Mouse (Mus musculus): ENCODE results near the gene Pgr. TPM values are rescaled to one million over a fixed set of nuclear protein-coding genes. Genes with fewer than 3 reads are reported as not detected.

Gene Pgr
- total and polyA plus RNA-seq, 2 experiments from 2014 or later, result 3.1 to 5.1 TPM

DNA sequence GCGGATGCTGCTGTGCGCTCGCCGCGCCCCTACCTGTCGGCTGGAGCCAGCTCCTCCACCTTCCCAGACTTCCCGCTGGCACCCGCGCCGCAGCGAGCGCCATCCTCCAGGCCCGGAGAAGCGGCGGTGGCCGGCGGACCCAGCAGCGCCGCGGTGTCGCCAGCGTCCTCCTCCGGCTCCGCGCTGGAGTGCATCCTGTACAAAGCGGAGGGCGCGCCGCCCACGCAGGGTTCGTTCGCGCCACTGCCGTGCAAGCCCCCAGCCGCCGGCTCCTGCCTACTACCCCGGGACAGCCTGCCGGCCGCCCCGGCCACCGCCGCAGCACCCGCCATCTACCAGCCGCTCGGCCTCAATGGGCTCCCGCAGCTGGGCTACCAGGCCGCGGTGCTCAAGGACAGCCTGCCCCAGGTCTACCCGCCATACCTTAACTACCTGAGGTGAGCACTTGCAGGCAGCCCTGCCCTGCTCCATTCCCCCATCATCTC lies 2.1 kb downstream of the Pgr start:
- no peaks in the 10 kb centered on the region for H3K36me3 ChIP-seq (ENCODE audit: insufficient read depth)
- ATAC-seq, result peak; percentile 86
- H3K4me3 ChIP-seq (ENCODE audit: low read depth, low read length), result peak overlapping the region; percentile 72
- peak overlapping the region; percentile 90 for H3K4me2 ChIP-seq (ENCODE audit: low read depth)
- no peaks in the 10 kb centered on the region for H3K9me3 ChIP-seq (ENCODE audit: low read length)
- peak; percentile 52 for TF ChIP-seq CTCF (IDR thresholded peaks at IDR 0.05; ENCODE audit: low read depth)
- H3K9ac ChIP-seq, result peak overlapping the region; percentile 84
- peak overlapping the region; percentile 62 for H3K27ac ChIP-seq (ENCODE audit: low read depth, low read length)
- H3K27me3 ChIP-seq (ENCODE audit: insufficient read depth, low read length), result peaks cover 6% of the 10 kb centered on the region; the same call in 1 of the 2 replicates
- 5% methylated on average over 46 of the region's 49 CpGs for WGBS
- H3K4me1 ChIP-seq (ENCODE audit: insufficient read depth), result no peaks in the 10 kb centered on the region
- DNase-seq, result peak; percentile 70

DNA sequence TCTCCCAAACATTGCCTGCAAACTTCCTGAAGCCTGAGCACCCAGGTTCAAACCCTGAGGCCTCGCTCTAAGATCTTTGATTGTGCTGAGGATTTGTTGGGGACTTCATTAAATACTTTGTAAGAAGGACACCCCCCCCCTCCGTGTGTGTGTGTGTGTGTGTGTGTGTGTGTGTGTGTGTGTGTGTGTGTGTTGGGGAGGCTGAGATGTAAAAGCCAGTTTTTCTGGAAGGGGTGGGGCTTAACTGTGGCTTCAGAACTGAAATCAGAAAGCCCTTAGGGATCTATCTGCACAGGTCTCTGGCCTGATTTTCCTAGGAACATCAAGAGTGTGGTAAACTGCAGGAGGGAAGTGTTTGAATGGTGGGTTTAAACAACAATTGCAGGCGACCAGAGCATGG lies 2.6 kb downstream of the Pgr start:
- ATAC-seq (no peak), DNase-seq (no peak)
- peak overlapping the region; percentile 90 for H3K4me2 ChIP-seq (ENCODE audit: low read depth)
- H3K27me3 ChIP-seq (ENCODE audit: insufficient read depth, low read length), result peaks cover 6% of the 10 kb centered on the region; the same call in 1 of the 2 replicates
- TF ChIP-seq CTCF (IDR thresholded peaks at IDR 0.05; ENCODE audit: low read depth), result no peak
- WGBS, result 34% methylated on average over 3 of the region's 3 CpGs
- H3K4me1 ChIP-seq (ENCODE audit: insufficient read depth), result no peaks in the 10 kb centered on the region
- H3K27ac ChIP-seq (ENCODE audit: low read depth, low read length), result no peak overlapping the region
- H3K4me3 ChIP-seq (ENCODE audit: low read depth, low read length), result peak overlapping the region; percentile 72
- no peaks in the 10 kb centered on the region for H3K36me3 ChIP-seq (ENCODE audit: insufficient read depth)
- peak overlapping the region; percentile 84 for H3K9ac ChIP-seq
- H3K9me3 ChIP-seq (ENCODE audit: low read length), result no peaks in the 10 kb centered on the region

DNA sequence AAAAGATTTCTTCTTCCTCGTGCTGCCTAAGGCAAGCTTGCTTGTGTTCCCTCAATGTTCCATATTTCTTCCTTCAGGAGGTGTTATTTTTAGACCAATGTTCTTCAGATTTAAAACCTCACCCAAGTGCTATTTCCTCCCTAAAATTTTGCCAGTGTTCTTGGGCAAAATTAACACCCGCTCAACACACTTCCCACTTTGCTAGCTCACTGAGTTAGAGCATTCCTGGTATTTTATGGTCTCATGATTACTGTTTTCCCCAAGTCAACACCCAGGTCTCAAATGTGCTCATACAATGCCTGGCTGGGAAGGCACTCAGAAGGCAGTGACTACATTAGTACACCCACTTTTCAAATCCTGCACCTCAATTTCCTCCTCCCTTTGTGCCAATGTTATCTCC lies 27.9 kb downstream of the Pgr start:
- Histone ChIP-seq H3K4me2 (ENCODE audit: low read depth) (no peak overlapping the region), H3K36me3 (ENCODE audit: insufficient read depth) (no peaks in the 10 kb centered on the region), H3K27me3 (ENCODE audit: insufficient read depth, low read length) (no peaks in the 10 kb centered on the region), H3K4me1 (ENCODE audit: insufficient read depth) (no peaks in the 10 kb centered on the region), H3K9ac (no peak overlapping the region), H3K4me3 (ENCODE audit: low read depth, low read length) (no peak overlapping the region), H3K27ac (ENCODE audit: low read depth, low read length) (no peak overlapping the region), H3K9me3 (ENCODE audit: low read length) (no peaks in the 10 kb centered on the region)
- no peak for TF ChIP-seq CTCF (IDR thresholded peaks at IDR 0.05; ENCODE audit: low read depth)
- DNase-seq (no peak), ATAC-seq (no peak)
- WGBS, result 88% methylated on average over 2 of the region's 2 CpGs

DNA sequence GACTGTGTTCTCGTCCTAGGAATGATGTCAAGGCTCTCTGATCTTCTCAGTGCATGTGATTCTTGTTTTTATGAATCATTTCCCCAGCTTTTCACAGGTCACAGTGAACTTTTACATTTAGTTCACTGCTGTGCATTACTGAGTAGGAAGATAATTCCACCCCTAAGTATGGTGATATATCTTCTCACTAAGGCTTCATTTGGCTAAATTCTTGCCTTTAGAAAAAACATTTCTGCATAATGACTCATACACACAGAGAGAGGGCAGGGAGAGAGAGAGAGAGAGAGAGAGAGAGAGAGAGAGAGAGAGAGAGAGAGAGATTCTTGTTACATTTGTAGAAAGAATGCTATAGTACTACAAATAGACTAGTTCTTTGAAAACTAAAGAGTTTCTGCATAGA lies 38.1 kb downstream of the Pgr start:
- ATAC-seq, result no peak
- no peak overlapping the region for H3K9ac ChIP-seq
- no peak overlapping the region for H3K4me3 ChIP-seq (ENCODE audit: low read depth, low read length)
- TF ChIP-seq CTCF (IDR thresholded peaks at IDR 0.05; ENCODE audit: low read depth), result no peak
- H3K36me3 ChIP-seq (ENCODE audit: insufficient read depth), result no peaks in the 10 kb centered on the region
- no peak overlapping the region for H3K27ac ChIP-seq (ENCODE audit: low read depth, low read length)
- no peak for DNase-seq
- no peaks in the 10 kb centered on the region for H3K27me3 ChIP-seq (ENCODE audit: insufficient read depth, low read length)
- 48% methylated on average over 1 of the region's 1 CpGs for WGBS
- H3K4me1 ChIP-seq (ENCODE audit: insufficient read depth), result no peaks in the 10 kb centered on the region
- no peak overlapping the region for H3K4me2 ChIP-seq (ENCODE audit: low read depth)
- no peaks in the 10 kb centered on the region for H3K9me3 ChIP-seq (ENCODE audit: low read length)

DNA sequence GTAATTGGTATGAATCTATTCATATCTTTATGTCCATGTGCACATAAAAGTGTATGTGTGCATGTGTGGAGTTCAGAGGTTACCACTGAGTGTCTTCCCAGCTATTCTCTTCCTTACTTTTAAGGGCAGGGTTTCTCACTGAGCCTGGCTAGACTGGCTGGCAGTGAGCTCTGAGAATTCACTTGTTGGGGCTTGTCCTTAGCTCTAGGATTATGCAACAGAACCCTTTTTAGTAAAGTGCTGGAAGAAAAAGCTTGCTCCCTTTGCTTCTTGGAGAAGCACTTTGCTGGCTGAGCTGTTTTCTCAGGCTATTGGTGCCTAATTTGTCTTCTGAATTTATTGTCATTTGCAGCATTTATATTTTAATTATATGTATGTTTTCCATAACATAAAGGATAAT lies 53.7 kb downstream of the Pgr start:
- no peak for TF ChIP-seq CTCF (IDR thresholded peaks at IDR 0.05; ENCODE audit: low read depth)
- H3K27ac ChIP-seq (ENCODE audit: low read depth, low read length), result no peak overlapping the region
- H3K9me3 ChIP-seq (ENCODE audit: low read length), result no peaks in the 10 kb centered on the region
- DNase-seq (no peak), ATAC-seq (no peak)
- H3K4me3 ChIP-seq (ENCODE audit: low read depth, low read length), result no peak overlapping the region
- no peaks in the 10 kb centered on the region for H3K4me1 ChIP-seq (ENCODE audit: insufficient read depth)
- no peak overlapping the region for H3K9ac ChIP-seq
- no peak overlapping the region for H3K4me2 ChIP-seq (ENCODE audit: low read depth)
- no peaks in the 10 kb centered on the region for H3K36me3 ChIP-seq (ENCODE audit: insufficient read depth)
- H3K27me3 ChIP-seq (ENCODE audit: insufficient read depth, low read length), result no peaks in the 10 kb centered on the region

DNA sequence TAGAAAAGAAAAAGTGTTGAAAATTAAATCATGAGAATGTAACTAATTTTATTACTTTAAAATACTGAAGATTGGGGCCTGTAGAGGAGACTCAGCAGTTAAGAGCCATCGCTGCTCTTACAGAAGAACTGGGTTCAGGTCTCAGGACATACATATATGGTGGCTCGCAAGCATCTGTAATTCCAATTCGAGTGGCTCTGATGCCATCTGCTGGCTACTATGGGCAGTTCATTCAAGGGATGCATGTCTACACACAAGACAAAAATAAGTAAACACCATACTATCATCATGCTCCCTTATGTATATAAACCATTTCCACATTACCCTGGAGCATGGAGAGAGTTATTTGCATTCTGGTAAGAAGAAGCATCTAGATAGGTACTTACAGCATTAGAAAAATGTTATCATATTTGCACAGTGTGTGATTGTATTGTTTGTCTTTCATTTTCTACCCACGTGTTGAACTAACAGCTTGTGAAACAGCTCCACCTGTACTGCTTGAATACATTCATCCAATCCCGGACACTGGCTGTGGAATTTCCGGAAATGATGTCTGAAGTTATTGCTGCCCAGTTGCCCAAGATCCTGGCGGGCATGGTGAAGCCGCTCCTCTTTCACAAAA lies 65.0 kb downstream of the Pgr start:
- ATAC-seq (no peak), DNase-seq (peak; percentile 21)
- no peak overlapping the region for H3K9ac ChIP-seq
- H3K4me1 ChIP-seq (ENCODE audit: insufficient read depth), result no peaks in the 10 kb centered on the region
- H3K4me2 ChIP-seq (ENCODE audit: low read depth), result no peak overlapping the region
- H3K27ac ChIP-seq (ENCODE audit: low read depth, low read length), result no peak overlapping the region
- no peak overlapping the region for H3K4me3 ChIP-seq (ENCODE audit: low read depth, low read length)
- WGBS, result 75% methylated on average over 8 of the region's 8 CpGs
- no peaks in the 10 kb centered on the region for H3K27me3 ChIP-seq (ENCODE audit: insufficient read depth, low read length)
- H3K36me3 ChIP-seq (ENCODE audit: insufficient read depth), result no peaks in the 10 kb centered on the region
- no peaks in the 10 kb centered on the region for H3K9me3 ChIP-seq (ENCODE audit: low read length)
- peak; percentile 62 for TF ChIP-seq CTCF (IDR thresholded peaks at IDR 0.05; ENCODE audit: low read depth)

DNA sequence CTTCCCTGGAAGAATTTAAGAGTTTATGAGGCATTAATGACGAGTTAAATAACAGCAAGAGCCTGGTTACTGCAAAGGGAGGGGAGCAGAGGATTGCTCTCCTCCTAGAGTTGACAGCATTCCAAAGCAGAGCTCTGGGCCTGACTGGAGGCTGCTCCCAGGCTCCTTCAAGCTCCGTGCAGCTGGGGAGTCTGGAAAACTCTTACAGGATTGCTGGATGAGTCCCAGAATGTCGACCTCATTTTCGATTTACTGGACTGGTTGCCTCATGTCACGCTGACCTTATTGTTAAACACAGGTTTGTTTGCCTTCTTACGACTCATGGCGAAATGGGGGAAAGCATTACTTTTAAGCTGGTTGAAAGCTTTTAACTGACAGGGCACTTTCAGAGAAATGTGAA lies 70.6 kb downstream of the Pgr start:
- DNase-seq (no peak), ATAC-seq (no peak)
- Histone ChIP-seq H3K27ac (ENCODE audit: low read depth, low read length) (no peak overlapping the region), H3K36me3 (ENCODE audit: insufficient read depth) (no peaks in the 10 kb centered on the region), H3K9me3 (ENCODE audit: low read length) (no peaks in the 10 kb centered on the region), H3K27me3 (ENCODE audit: insufficient read depth, low read length) (no peaks in the 10 kb centered on the region), H3K4me1 (ENCODE audit: insufficient read depth) (no peaks in the 10 kb centered on the region), H3K9ac (no peak overlapping the region), H3K4me3 (ENCODE audit: low read depth, low read length) (no peak overlapping the region), H3K4me2 (ENCODE audit: low read depth) (no peak overlapping the region)
- 36% methylated on average over 7 of the region's 7 CpGs for WGBS
- TF ChIP-seq CTCF (IDR thresholded peaks at IDR 0.05; ENCODE audit: low read depth), result no peak

Measured in forebrain, postnatal 0 days (tissue).